Mouse (Mus musculus) frontal cortex, postnatal 25 days (tissue): ENCODE measurements at regions not wholly inside any gene's neighbourhood (a gene's known extent, or its start where the extent isn't known, plus 50 kb on each side); places are given as distances from the start of the nearest gene placed in this dataset.

Source experiments
- DNase-seq, 2 experiments: peaks; one replicate each; pipeline ENCODE4 v3.0.0; 2022; ENCODE audit warnings: low spot score in 2 of 2

DNA sequence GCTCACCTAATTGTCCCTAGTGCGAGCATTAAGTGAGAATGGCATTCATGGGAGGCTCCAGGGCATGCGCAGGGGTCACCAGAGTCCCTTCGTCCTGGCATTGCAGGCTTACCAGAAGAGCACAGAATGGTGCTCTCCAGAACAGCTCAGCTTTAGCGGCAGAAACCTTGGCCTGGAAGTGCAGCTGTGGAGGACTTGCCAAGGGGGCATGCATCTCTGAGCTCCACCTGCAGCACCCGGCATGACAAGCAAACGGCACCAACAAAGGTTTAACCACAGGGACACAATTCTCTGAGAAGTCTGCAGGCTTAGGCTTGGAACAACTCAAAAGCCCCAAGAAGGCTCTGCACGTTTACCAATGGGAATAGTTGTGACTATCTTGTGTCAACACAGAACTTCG lies 128.4 kb downstream of the Rpap3 start:
- DNase-seq: no peak

DNA sequence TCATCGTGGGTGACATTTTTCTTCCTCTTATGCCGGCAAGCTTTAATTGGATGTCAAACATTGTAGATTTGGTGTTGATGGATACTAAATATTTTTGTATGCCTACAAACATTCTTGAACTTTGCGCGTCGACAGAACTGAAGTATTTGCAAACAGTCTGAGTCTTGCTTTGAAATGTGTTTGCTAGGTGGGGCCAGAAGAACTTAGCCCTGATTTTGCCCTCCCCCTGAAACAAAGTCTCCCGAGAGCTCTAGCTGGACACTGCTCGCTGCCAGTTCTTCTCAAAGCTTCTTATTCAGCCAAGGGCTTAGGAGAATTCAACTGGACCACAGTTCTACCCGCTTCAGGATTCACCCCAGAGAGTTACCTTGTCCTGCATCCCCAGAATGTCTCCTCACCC lies 133.0 kb downstream of the Rpap3 start:
- no peak for DNase-seq

DNA sequence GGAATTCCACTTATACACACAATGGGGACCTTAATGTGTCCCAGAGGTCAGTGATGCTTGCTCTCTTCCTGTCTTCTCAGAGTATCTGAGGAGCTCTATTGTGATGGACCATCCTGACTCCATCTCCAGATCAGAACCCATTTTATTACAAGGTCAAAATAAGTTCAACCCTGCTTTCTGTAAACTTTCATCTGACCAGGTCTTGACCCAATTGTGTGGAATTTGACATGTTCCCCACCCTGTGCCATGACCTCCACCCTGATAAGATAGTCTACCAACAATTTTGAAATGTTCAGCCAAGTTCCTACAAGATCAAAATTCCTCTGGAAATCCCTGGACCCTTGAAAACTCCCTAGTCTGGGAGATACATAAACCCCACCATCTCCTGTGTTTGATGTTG lies 133.7 kb downstream of the Rpap3 start:
- DNase-seq: no peak

GRCm38 (mm10) chr15:97560096-97560495 lies 145.5 kb downstream of the Rpap3 start:
- DNase-seq: no peak

DNA sequence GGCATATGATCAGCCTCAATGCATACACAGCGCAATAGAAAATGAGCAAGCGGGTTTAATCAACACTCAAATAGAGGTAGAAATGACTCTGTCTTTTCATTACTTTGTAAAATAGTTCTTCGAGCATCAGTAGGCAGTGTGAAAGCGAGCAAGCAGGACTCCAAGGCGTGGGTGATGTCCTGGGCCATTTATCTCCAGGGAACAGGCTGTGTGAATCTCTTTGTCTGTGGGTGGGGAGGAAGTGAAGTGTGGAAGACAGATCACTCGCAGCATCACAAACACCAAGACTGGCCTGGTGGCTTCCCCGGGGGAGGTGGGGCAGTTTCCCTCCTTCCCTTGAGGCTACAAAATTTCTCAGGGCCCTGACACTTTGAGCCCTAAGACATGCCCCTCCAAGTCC lies 146.9 kb downstream of the Rpap3 start:
- DNase-seq: no peak

DNA sequence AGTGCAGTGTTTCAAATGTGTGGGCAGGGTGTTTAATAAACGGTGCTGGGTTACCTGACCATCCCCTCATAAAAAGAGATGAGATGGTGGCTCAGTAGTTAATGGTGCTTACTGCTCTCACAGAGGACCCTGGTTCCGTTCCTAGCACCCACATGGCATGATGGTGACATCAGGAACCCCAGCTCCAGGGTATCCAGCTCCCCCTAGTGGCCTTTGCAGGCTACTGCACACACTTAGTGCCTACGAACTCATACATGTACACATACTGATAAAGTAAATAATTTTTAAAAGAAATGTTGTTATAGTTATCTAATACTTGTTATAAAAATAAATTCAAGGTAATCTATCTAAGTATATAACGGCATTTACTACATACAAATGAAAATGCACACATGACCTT lies 157.3 kb downstream of the Rpap3 start:
- no peak for DNase-seq

DNA sequence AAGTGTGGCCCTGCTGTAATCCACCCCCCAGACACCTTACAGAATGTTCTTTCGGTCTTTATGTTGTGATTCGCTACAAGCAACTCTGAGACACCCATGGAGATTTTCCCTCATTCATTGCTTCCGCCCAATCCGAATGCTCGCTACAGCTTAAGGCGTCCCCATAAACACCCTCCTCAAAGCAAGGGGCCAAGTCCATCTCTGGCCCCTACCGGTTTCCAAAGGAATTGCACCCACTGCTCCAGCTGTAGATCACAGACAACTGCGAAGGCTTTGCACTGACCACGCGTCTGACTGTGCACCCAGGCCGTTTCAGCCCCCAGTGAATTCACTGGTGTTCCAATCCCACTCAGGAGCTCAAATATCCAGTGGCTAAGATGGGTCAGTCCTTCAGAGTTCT lies 160.6 kb downstream of the Rpap3 start:
- DNase-seq: no peak

GRCm38 (mm10) chr15:97541646-97542045 lies 164.0 kb downstream of the Rpap3 start:
- DNase-seq: no peak

DNA sequence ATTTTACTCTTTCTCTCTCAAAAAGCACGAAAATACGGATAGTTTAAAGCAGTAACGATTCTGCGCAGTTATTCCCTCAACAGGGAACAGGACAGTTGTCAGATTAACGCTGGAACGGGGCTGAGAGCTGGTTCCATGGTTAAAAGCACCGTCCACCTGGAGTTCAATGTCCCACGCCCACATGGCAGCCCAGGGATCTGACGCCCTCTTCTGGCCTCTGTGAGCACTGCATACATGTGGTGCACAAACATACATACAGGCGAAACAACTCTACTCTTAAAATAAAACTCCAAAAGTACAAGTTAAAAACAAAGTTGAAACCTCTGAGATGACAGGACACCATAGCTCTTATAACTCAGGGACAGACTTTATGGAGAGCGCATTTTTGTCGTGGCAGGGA lies 169.5 kb downstream of the Rpap3 start:
- no peak for DNase-seq

- no peak for DNase-seq
Measured at GRCm38 (mm10) chr15:97534878-97535277, 170.7 kb downstream of the Rpap3 start.

DNA sequence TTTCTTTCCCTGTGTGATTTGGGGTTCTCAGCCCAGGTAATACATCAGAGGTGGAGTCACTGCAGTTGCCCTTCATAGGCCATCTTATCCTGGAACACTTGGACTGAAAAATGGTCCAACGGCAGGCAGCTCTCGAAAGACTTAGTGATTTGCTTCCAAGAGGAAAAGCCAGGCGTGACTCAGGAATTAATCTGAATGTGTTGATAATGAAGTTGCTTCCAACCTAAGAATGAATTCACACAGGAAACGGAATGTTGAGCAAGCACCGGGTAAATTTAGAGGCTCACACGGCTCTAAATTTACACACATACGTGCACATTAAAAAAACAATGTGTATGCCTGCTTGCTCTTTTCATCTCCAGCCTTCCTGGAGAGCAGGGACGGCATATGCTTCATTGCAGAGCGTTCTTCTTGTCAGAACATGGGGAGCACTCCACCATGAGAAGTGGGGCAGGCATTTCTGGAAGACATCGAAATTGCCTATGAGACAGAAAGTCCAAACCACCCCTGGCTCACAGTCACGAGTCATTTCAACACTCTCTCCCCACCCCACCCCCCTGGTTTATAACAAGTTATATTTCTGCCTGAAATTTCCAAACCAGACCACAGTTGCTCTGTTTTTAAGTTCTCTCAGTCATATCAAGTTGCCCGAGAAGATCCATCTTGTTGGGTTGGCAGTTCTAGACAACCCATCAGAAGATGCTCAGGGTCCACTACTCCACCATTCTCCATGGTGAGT lies 171.9 kb downstream of the Rpap3 start:
- DNase-seq: no peak

- no peak for DNase-seq
Measured at GRCm38 (mm10) chr15:97532346-97532910, 173.2 kb downstream of the Rpap3 start.

GRCm38 (mm10) chr15:97528291-97529050 lies 177.2 kb downstream of the Rpap3 start:
- no peak for DNase-seq

- DNase-seq: no peak
Measured at GRCm38 (mm10) chr15:97520395-97520794, 185.2 kb downstream of the Rpap3 start.

- no peak for DNase-seq
Measured at GRCm38 (mm10) chr15:97519919-97520345, 185.7 kb downstream of the Rpap3 start.

- DNase-seq: no peak
Measured at GRCm38 (mm10) chr15:97517926-97518325, 187.7 kb downstream of the Rpap3 start.

DNA sequence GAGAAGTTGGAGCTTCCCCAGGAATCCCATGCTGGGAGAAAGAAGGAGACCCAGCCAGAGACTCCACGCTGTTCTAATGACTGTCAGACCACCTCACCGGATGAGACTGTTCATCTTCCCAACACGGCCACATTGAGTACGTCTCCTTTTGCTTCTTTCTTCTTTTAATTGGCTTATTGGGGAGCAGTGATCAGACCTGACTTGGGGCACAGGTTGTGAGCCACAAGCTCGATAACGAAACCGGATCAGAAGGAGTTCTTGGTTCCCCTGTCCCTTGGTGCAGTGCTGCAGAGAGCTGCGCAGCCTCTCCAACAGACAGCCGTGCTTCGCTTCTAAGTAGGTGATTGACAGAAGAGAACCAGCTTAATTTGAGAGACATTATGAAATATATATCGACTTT lies 188.4 kb downstream of the Rpap3 start:
- no peak for DNase-seq

DNA sequence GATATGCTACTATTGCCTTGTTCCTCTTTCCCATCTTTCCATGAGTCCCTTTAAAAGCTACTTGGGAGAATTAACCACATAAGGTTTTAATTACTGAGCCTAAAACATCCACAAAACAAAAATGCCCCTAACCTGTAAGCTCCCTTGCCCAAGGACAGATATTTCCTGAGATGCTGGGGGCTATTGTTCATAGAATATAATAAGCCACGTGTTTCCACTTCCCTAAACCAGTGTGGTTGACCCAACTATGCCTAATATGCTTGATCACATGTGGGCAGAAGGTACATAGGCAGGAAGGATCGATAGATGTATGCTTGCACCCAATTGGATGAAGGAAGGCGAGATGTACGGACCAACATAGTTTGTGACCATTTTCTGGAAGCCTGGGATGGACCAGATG lies 189.9 kb downstream of the Rpap3 start:
- DNase-seq: no peak

- peak in 1 of 2 experiments; percentile 12 for DNase-seq
Measured at GRCm38 (mm10) chr15:97507656-97508306, 197.8 kb downstream of the Rpap3 start.

DNA sequence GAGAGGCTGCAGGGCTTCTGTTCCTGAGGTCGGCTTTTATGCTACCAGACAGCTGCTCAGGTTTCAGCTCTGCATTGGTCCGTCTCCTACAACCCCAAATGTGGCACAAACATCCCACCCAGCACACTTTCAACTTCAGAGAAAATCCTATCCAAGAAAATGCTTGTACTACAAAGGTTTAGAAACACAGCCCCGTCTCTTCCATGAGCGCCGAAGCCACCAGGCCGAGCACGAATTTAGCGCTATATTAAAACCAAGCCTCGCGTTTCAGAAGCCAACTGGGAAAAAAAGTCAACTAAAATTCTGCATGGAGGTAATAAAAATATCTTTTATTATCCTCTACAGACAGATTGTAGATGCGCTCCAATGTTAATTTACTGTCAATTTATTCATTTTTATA lies 198.4 kb downstream of the Rpap3 start:
- DNase-seq: no peak

DNA sequence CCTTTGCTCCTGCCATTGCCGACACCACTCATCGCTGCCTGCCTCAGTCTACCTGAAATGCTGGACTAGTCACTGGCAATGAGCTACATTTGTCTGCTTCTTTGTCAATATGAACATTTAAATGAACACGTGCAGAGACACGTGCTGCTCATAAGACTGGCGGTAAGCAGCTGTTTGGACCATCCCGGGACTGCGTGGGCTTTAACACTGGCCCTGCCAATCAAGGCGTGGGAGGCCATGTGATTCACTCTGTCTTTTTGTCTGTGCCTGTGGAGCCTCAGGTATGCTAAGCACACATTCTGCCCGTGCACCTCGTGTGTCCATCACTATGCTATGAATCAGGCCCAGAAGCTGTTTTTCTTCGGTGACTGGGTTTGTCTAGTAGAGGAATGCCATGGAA lies 199.9 kb downstream of the Rpap3 start:
- peak in 1 of 2 experiments; percentile 15 for DNase-seq

DNA sequence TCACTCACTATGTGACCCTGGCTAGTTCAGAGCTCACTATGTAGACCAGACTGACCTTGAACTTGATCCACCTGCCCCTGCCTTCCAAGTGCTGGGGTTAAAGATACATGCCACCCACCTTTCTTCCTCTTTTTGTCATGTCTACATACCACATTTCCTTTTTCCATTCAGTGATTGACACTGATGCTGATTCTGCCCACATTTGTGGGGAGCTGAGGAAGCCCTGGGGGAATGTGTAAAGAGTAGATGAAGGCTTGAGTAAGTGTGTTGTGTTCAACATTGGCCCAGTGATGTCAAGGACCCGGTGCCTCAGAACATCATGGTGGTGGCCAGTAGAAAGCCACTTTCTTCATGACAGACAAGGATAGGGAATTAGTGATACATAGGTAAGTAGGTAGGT lies 201.3 kb downstream of the Rpap3 start:
- DNase-seq: no peak
